Mouse (Mus musculus): ENCODE results near the gene Rorb.

DNA sequence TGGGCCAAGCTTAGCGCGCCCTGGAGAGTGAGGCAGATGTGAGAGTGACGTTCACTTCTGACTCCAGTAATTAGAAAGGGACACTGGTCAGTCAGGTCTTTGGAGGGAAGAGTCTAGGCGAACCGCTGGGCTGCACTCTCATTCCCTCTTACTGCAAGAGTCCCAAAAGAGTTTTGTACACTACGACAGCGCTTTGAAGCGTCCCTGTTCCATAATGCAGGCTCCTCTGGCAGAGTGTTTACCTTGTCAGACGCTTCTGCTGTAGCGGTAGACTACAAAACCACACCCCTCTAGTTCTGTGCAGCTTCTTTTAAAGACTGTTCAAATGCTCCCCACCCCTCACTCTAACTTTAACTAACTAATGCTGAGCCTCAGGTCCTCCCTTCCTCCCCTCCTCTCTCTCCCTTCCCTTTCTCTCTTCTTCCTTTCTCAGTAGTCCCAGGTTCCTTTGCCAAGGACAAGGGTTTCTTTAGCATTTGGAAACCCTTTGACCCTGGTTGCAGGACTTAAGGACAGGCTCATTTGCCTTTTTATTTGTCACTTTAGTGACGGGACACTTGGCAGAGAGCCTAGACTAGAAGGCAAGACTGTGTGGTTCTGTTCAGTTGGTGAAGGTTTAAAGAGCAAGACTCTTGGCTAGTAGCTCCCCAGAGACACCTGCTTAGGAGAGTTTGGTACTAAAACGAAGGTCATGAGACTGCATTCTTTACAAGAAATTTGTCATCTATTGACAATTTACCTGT, 603 bp upstream of the Rorb start:
- TF ChIP-seq CTCF (IDR thresholded peaks at IDR 0.05; ENCODE audit: borderline replicate concordance, insufficient read depth, low read depth, low read length) (no peak), POLR2A (IDR thresholded peaks at IDR 0.05; ENCODE audit: borderline replicate concordance, insufficient read depth, low read length) (no peak)
